Mouse (Mus musculus) inflammation-experienced regulatory T-cells, adult 6 months (primary cell): ENCODE measurements around the gene Mrpl28. TPM values are rescaled to one million over a fixed set of nuclear protein-coding genes. Genes with fewer than 3 reads are reported as not detected.
A peak's percentile ranks its signal among the peaks of the same experiment; 100 is the strongest.
"Not testable (repeated sequence)": the region's sequence is repeated elsewhere in the genome, so short reads cannot be mapped to it uniquely, and the experiment has no call there.

Experiments used
- ATAC-seq: one replicate; pipeline ENCODE4 v1.8.0; 2017
- polyA plus RNA-seq, 3 experiments: library from polyadenylated mRNA; unstranded; fragments of 100-300 nt; shearing (Covaris generic); gene quantifications; one replicate each; pipeline ENCODE4 v1.2.1; 2017

Gene Mrpl28
- polyA plus RNA-seq = 100 to 1,000 TPM in 2 of 3 experiments, 10 to 100 TPM in 1; 94.6 to 150 (median 125) TPM

DNA sequence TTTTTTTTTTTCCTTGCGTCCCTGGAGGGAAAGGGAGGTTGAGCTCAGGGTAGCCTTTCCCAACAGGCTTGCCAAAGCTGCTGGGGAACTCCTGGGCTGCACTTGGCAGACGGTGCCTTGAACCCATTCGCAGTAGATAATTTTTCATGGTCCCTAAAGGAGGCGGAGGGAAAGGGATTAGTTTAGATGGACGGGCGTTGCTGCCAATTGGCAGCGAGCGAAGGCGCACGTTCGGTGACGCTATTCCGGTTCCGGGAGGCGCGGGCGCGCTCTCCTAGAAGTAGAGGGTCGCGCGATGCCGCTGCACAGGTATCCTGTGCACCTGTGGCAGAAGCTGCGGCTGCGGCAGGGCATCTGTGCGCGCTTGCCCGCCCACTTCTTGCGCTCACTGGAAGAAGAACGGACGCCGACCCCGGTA, at the start of gene Mrpl28:
Gene Mrpl28, plus strand, starts transcription at position 234 of the 418 bp plus-strand sequence.
- ATAC-seq = peak; percentile 94

DNA sequence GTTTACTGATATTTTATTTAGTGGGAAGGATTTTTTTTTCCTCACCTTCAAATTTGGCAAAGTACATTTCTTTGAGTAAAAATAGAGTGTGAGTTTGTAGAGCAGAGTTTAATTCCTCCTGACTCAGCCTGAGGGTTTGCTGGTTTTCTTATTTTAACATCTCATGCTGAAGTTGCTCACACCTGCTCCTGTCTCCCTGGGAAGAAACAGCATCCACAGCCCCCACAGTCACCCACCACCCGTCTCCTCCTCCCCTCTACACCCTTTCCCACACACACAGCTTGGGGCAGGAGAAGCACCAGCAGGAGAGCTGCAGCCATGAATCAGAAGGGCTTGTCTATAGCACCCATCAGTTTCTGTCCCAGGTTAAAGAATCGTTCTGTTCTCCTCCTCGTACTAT, 48.1 kb upstream of the Mrpl28 start:
- no peak for ATAC-seq

DNA sequence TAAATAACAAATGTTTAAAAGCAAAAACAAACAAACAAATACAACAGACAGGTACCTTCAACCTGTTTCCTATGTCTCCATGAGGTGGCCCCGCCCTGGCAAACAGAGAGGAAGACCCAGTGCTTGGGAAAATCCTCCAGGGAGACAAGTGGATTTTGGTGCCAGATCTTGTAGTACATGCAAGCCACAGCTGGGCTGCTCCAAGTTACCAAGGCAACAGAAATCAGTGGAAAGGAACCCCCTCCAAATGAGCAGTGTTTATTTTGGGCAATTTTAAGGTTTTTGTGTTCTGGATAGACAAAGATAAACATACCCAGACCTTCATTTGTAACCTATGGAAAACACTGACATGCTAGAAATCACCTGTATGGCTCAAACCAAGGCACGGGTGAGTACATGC, 44.4 kb upstream of the Mrpl28 start:
- ATAC-seq = no peak

DNA sequence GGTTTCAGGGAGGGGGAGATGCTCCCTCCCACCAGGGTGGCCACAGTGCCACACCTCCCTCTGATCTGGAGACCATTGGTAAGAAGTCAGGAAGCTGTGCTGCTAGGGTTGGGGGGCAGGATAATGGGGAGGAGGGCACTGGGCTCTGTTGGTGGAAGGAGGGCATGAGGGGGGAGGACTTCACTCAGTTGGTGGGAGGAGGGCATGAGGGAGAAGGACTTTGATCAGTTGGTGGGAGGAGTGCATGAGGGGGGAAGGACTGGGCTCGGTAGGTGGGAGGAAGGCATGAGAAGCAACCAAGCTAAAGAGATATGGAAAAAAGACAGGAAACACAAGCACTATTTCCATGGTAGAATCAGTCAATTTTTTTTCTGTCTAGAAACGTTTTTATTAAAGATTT, 42.4 kb upstream of the Mrpl28 start:
- no peak for ATAC-seq

DNA sequence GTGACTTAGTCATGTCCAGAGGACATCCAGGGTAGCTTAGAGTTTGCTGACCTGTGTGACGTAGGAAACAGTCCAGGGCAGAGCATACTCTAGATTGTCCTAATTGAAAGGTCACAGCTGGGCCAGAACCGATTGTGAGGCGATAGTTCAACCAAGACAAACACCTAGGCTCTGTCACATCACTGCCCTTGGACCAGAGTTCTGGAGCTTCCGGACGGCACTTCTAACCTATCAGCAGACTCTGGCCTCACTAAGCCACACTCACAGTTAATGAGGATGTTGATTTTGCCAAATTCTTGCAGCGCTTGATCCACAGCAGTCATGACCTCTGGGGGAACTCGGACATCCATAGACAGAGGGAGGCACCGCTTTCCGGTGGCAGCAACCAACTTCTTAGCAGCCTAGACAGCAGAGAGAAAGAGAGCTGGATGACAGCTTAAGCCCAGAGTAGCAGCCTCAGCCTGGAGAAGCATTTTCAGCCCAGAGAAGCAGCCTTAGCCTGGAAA, 36.2 kb upstream of the Mrpl28 start:
- ATAC-seq = no peak

DNA sequence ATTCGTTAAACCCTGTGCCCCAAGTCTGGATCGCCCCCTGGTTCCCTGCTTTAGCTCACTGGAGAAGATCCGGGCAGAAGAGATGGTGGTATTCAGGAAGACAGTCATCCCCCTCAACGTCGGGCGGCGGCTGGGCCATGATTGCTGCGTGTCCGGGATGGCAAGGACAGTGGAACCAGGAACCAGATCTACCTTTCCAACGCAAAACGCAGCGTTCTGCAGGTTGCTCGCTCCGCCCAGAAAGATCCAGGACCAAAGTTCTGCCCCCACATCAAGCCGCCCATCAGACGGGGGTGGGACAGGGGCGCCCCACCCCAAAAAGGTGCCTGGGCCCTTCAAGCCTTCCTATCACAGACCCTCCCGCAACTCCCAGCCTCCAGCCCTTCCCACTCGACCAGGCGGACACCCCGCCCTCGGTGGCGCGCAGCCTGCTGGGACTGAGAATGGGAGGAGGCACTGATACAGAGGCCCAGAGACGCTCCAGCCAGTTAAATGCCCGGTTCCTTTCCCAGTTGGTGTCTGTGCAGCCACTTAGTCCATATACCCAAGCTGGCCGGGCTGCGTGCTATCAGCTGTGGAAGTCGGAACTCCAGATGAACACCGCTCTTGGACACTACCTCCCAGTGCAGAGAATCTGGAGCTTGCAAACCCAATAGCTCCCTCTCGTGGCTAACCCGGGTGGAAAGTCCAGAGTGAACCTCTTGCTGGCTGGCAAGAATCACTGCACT, 33.2 kb upstream of the Mrpl28 start, which contains the start of gene Decr2:
Gene Decr2, minus strand, starts transcription at position 433 of the 728 bp plus-strand sequence.
- ATAC-seq = peak; percentile 67

DNA sequence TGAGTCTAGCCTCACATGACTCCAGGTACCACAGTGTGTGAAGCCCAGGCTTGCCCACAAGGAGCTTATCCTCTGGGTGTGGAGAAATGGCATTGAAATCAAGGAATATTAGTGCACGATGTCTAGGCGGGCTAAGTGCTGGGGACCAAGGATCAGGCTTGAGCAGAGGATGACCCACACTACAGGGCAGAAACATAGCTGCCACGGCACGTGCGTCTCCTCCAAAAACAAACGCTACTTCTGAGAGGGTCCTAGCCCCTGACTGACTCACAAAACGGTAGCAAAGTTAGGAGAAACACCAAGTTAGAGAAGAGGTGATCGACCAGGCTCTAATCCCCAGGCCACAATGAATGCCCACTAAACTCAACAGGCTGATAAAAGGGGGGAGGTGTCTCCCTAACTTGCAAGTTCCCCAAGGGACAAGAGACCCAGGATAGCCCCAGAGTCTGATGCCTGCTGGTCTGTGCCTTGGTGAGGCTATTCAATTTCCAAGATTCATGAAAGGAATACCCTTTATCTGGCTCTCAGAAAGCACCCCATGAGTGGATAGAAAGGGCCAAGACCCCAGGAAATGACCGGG, 28.7 kb upstream of the Mrpl28 start:
- ATAC-seq = no peak

DNA sequence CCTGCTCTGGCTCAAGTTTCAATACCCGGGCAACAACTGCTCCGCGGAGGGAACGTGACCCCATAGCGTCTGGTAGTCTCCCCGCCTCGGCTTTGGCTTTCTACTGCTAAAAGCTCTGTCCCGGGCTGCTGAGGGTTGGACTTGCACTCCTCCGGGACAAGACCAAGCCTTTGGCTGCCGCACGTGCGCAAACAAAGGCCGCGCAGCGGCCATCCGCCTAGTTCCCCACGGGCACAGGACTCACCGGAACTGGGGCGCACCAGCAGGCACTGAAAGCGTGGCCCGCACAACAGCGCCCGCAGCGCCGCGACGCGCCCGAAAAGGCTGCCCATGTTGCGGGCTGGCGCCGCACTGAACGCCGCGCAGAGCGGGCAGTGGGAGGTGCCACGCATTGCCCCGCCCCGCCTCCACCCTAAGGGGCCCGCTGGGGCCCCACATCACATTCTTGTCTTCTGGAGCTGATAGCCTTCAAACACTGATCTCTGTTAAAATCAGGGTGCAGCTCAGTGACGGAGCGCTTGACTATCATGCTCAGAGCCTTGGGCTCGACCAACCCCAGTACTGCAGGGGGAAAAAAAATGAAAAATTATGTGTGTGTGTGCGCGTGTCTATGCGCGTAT, 28.1 kb upstream of the Mrpl28 start, which contains the start of gene Nme4:
Gene Nme4, minus strand, starts transcription at position 482 of the 620 bp plus-strand sequence.
- ATAC-seq = no peak

DNA sequence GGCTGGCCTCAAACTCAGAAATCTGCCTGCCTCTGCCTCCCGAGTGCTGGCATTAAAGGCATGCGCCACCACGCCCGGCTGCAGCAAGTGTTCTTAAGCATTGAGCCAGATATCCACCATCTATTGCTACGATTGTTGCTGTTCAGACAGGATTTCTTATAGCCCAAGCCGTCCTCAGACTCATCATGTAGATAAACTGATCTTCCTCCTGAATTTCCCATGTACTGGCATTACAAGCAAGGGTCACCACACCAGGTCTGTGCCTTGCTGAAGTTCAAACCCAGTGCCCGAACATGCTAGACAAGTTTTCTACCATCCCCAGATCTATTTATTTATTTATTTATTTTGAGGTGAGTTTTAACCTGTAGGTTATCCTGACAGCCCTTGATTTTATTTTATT, 24.8 kb upstream of the Mrpl28 start:
- no peak for ATAC-seq

DNA sequence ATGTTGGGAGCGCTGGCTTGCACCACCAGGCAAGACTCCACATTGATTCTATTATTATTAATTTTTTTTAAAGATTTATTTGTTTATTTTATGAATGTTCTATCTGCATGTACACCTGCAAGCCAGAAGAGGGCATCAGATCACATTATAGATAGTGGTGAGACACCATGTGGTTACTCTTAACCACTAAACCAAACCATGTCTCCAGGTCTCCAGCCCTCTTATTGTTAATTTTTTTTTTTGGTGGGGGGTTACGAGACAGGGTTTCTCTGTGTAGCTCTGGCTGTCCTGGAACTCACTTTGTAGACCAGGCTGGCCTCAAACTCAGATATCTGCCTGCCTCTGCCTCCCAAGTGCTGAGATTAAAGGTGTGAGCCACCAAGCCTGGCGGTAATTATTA, 24.0 kb upstream of the Mrpl28 start:
- not testable (repeated sequence) for ATAC-seq

DNA sequence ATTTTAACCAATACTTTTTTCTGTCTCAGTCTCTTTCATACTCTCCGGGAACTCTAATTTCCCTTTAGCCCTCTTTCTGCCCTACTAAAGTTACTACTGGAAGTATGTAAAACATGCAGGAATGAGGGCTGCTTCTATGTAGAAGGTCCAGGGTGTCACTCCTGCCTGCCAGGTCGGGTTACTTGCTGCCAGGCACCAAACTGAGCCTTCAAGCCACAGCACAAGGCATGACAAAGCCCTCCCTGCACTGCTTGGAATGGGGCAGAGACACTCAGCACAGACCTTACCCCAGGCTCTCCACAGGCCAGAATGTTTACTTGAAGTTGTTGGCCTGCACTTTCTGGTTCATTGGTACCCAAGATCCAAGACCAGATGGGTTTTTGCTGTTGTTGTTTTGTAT, 23.1 kb upstream of the Mrpl28 start:
- no peak for ATAC-seq

DNA sequence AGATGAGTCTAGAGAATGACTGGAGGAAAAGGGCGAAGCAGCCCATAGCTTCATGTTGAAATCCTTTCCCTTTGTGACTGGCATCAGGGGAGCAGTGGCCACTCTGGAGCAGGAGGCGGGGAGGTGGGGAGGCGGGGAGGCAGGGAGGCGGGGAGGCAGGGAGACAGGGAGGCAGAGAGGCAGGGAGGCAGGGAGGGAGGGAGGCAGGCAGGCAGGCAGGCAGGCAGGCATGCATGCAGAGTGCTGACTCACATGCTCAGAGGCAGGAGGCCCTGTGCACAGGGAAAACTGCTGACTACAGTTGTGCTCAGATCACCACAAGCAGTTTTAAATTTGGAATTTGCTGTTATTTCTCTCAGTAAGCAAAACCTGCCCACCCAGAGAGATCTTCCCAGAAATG, 21.8 kb upstream of the Mrpl28 start:
- ATAC-seq = no peak

DNA sequence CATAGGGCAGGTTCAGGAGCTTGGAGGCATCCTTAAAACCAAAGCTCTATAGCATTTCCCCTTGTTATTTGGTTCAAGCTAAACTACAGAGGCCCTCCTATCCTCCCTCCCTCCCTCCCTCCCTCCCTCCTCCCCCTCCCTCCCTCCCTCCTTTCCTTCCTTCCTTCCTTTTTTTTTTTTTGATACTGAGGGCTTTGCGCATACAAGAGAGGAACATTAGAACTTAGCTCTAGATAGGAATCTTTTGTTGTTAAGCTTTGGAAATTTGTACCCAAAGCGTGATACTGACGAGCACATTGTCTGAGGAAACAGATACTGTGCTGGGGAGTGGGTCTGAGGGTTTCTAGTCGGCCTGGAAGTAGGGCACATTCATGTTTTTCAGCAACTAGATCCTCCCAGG, 17.7 kb upstream of the Mrpl28 start:
- ATAC-seq = no peak

DNA sequence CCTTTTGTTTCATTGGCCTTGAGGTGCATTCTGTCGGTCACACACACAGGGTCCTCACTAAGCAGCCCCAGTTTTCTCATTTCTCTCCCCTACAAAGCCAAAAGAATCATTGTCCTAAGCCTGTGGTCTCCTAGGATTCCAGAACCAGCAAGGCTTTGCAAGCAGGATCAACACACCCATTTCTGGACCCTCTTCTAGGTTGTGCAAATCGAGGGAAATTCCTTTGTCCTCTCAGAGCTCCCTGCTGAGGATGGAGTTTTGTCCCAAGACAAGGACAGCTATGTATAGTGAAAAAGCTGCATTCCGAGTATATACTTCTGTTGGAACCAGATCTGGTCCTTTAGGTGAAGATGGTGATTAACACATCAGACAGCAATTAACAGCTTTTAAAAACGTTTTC, 13.1 kb upstream of the Mrpl28 start:
- no peak for ATAC-seq

DNA sequence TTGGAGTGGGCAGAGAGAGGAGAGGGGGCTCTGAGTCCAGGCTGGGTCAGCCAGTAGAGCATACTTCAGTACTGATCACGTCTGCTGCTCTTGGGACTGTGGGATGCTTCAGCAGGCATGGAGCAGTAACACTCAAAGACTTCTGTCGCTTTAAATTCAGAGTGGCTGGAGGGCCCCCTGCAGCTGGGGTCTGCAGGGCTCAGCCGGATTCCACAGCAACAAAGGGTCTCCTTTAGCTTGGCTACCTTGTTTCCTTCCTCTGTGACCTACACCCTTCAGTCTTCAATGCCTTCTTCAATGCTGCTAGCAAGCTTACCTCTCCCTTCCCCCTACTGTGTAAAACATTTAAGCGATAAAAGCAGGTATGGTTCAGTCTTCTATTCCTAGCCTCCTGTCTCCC, 12.3 kb upstream of the Mrpl28 start:
- ATAC-seq = no peak

DNA sequence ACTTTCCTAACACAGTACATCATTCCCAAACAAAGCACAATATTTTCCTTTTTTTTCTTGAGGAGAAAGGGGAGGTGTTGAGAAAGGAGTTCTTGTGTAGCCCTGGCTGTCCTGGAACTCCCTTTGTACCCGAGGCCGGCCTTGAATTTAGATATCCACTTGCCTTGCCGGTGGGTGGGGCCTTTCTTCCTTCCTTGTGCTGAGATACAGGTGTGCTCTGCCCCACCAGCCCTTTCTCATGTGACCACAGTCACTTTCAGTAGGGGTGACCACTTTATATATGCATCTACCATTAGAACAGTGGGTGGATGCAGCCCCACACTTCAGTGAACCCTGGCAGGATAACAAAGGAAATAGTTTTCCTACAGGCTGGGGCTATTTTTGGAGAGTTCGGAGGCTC, 11.6 kb upstream of the Mrpl28 start:
- ATAC-seq = no peak

DNA sequence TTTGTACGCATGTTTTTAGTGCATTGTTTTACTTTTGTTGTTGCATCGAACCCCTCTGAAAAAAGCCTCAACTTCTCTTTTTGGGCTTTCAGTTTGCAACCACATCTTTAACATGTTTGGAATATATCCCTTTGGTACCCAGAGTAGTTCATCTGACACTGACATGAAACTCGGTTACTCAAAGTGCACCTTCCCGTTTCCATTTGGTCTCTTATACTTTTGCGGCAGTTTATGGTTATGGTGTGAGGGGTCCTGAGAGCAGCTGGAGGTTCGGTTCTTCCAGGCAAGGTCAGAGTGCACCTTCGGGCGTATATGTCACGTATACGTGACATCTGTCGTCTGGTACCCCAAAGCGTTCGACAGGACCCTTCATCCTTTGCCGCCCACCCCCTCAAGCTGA, 10.5 kb upstream of the Mrpl28 start:
- ATAC-seq = peak; percentile 26

DNA sequence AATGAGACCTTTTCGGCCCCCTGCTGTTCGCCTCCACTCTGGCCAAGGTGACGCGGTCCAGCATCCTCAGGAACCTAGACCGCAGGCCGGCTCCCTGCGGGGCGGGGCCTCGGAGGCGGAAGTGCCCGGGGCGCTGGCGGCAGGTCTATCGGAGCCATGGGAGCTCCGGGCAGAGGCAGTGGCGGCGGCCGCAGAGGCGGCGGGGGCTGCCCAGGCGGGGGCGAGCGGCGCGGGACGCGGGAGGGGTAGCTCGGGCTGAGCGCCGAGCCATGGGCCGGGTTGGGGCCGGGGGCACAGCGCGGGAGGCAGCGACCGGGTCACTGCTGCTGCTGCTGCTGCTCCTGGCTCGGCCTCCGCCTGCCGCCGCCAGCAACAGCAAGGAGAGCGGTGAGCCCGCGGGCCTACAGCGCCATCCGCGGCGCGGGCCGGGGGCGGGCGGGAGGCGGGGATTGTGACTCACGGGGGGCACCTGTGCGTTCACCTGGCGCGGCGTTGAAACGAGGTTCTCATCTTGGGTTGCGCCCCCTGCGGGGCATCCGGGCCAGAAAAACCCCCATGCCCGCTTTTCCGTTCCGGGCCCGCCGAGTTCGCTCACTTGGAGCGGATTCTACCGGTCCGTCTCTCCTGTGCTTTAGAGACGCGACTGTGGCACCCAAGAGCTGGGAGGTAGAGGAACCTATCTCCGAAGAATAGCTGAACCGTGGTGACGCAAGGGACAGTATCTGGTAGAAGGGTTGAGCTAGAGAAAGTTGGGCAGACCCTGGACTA, 9.9 kb upstream of the Mrpl28 start, which contains the start of gene Tmem8:
Gene Tmem8, plus strand, starts transcription at position 119 of the 768 bp plus-strand sequence.
- peak; percentile 85 for ATAC-seq

DNA sequence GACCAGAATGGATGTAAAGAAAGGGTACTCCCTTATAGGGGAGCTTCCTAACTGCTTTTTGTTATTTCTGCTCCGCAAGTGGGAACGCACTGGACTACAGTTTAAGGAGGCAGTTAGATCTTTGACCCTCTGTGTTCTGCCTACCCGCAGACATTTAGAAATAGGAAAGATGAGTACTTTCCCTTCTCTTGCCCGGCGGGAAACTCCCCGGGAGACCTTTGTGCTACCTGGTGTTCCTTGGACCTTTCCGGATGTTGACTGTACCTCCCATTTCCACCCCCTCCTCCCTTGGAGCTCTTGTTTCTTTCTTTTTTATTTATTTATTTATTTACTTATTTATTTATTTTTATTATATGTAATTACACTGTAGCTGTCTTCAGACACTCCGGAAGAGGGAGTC, 9.2 kb upstream of the Mrpl28 start:
- ATAC-seq = no peak

DNA sequence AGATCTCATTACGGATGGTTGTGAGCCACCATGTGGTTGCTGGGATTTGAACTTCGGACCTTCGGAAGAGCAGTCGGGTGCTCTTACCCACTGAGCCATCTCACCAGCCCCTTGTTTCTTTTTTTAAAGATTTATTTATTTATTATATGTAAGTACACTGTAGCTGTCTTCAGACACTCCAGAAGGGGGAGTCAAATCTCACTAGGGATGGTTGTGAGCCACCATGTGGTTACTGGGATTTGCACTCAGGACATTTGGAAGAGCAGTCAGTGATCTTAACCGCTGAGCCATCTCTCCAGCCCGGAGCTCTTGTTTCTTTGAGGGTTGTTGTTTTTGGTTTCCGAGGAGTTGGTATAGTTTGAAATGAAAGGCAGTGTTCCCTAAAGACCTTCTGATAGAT, 8.8 kb upstream of the Mrpl28 start:
- not testable (repeated sequence) for ATAC-seq

DNA sequence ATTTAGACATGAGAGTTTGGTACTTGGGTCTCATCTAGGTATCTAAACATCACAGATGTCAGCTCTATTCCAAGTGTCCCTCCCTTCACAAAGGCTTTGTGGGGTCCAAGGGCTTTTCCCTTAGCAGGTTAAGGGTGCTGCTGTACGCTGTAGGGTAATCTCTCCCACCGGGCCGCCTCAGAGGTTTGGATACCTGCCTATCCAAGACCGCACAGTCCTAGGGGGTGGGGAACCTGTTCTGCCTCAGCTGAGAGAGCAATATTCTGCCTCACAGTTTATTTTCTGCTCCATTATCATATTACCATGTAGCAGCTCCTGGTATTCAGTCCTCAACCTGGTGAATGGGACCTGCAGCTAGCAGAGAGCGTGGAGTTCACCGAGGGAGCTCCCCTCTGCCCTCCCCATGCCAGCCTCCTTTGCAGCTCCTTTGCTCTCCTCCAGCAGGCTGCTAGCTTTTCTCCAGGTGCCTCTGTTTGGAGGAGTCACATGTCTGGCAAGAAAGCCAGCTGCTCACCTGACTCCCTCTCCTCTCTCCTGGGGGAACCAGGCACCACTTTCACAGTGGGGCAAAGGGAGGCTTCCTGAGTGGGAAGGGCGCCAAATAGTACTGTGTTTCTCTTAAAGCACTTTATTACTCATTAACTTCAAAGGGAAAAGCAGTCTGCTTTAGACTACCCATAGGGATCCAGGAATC, 7.9 kb upstream of the Mrpl28 start:
- no peak for ATAC-seq

DNA sequence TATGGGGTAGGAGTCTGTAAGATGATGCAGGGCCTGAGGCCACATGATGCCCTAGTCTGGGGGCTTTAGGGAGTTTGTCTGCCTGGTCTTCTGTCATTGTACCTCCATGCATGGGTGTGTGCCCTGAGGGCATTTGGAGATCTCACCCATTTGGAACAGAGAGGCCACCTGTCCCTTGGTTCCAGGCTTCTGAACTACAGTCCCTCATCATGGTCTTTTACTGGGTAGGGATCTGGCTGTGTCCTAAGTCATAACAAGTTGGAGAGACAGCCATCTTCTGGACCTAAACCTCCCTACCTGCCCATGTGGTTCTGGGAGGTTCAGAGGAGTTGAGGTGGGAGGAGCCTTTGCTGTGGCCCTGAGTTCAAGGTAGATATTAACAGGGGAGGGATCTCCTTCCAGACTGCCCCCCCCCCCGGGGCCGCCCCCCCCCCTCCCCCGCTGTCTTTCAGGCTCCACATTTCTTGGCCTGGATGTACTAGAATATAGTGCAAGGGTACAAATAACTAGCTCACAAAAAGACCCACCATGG, 7.3 kb upstream of the Mrpl28 start:
- no peak for ATAC-seq
